Comparison of ENCODE assay signal across 20 mouse cellular contexts in genomic region chr3:79528451-79528850, GRCm38 (mm10). TPM values are rescaled to one million over a fixed set of nuclear protein-coding genes. Genes with fewer than 3 reads are reported as not detected.
A peak's percentile ranks its signal among the peaks of the same experiment; 100 is the strongest.
DNase-seq lines count a peak whose midpoint lies in the region; ATAC-seq and TF ChIP-seq lines count a peak whose summit lies in the region.
"Had no signal": no experiment of that assay in that cellular context is flagged by ENCODE, and none has a peak within 500 bp of the region (broad histone marks: within the 10 kb centered on the region; RNA-seq: fewer than 3 reads in every experiment).

No protein-coding gene starts in this region.

- H3K4me2 ChIP-seq in liver, embryonic 11.5 days, result peak overlapping the region; percentile 5; the same call in 1 of the 2 replicates
- H3K4me2 ChIP-seq in liver, postnatal 0 days (ENCODE audit: low read depth, low read length), result no peak overlapping the region
- no peak overlapping the region for H3K4me2 ChIP-seq in liver, embryonic 14.5 days (ENCODE audit: low read depth)
- no peak overlapping the region for H3K4me2 ChIP-seq in neural tube, embryonic 15.5 days
- H3K4me2 ChIP-seq: midbrain, embryonic 13.5 days had no signal

- TF ChIP-seq POLR2A in bone marrow macrophage, adult 2 months (IDR thresholded peaks at IDR 0.05; ENCODE audit: borderline replicate concordance, low read depth, low read length), result no peak

- TF ChIP-seq EP300 in liver, postnatal 0 days (IDR thresholded peaks at IDR 0.05; ENCODE audit: low read depth), result no peak
- TF ChIP-seq EP300 in liver, embryonic 14.5 days (IDR thresholded peaks at IDR 0.05; ENCODE audit: low read depth), result no peak

- H3K27ac ChIP-seq in liver, embryonic 11.5 days (ENCODE audit: low read depth, low read length), result peak overlapping the region; percentile 39; the same call in 1 of the 2 replicates
- no peak overlapping the region for H3K27ac ChIP-seq in liver, postnatal 0 days (ENCODE audit: low read depth)
- H3K27ac ChIP-seq in bone marrow macrophage, adult 2 months (ENCODE audit: insufficient read depth, low read depth, low read length), result peak overlapping the region; percentile 70
- no peak overlapping the region for H3K27ac ChIP-seq in liver, embryonic 14.5 days
- no peak overlapping the region for H3K27ac ChIP-seq in neural tube, embryonic 15.5 days (replicated peaks)
- H3K27ac ChIP-seq: embryonic facial prominence, embryonic 10.5 days; midbrain, embryonic 13.5 days had no signal

- peaks cover 47% of the 10 kb centered on the region for H3K4me1 ChIP-seq in liver, embryonic 11.5 days (replicated peaks; ENCODE audit: control insufficient read depth, insufficient read depth, low read length)
- peaks cover 21% of the 10 kb centered on the region for H3K4me1 ChIP-seq in liver, postnatal 0 days (ENCODE audit: insufficient read depth)
- H3K4me1 ChIP-seq in bone marrow macrophage, adult 2 months (ENCODE audit: control insufficient read depth, insufficient read depth, low read length), result peaks cover 52% of the 10 kb centered on the region
- peaks cover 19 to 38% of the 10 kb centered on the region in 2 experiments for H3K4me1 ChIP-seq in liver, embryonic 14.5 days (replicated peaks; ENCODE audit: control insufficient read depth in 2 of 2, insufficient read depth in 2 of 2, low read length in 1 of 2)
- H3K4me1 ChIP-seq in neural tube, embryonic 15.5 days, result peaks cover 3% of the 10 kb centered on the region; the same call in 1 of the 2 replicates
- H3K4me1 ChIP-seq: midbrain, embryonic 13.5 days had no signal

- ATAC-seq in liver, embryonic 11.5 days (replicated peaks; ENCODE audit: low FRiP score), result no peak
- ATAC-seq in liver, postnatal 0 days, result no peak
- no peak for ATAC-seq in liver, embryonic 14.5 days (ENCODE audit: insufficient read depth)
- ATAC-seq in neural tube, embryonic 15.5 days (ENCODE audit: low FRiP score), result no peak
- ATAC-seq: CD4-positive, CD25-positive, alpha-beta regulatory T cell, adult 4 months; hindbrain, embryonic 16.5 days; midbrain, embryonic 13.5 days had no signal

- no peaks in the 10 kb centered on the region for H3K27me3 ChIP-seq in liver, embryonic 11.5 days (replicated peaks; ENCODE audit: control insufficient read depth, insufficient read depth, low read length)
- H3K27me3 ChIP-seq in liver, postnatal 0 days (ENCODE audit: insufficient read depth, low read length), result no peaks in the 10 kb centered on the region
- H3K27me3 ChIP-seq in liver, embryonic 14.5 days (ENCODE audit: control insufficient read depth, insufficient read depth, low read length), result no peaks in the 10 kb centered on the region
- no peaks in the 10 kb centered on the region for H3K27me3 ChIP-seq in neural tube, embryonic 15.5 days (replicated peaks)
- H3K27me3 ChIP-seq: midbrain, embryonic 13.5 days had no signal

- H3K4me3 ChIP-seq in liver, embryonic 11.5 days (ENCODE audit: low read depth, low read length), result no peak overlapping the region
- H3K4me3 ChIP-seq in liver, postnatal 0 days (ENCODE audit: low read depth, low read length), result no peak overlapping the region
- peak overlapping the region; percentile 70 for H3K4me3 ChIP-seq in bone marrow macrophage, adult 2 months (ENCODE audit: insufficient read depth, low read length)
- no peak overlapping the region for H3K4me3 ChIP-seq in liver, embryonic 14.5 days (ENCODE audit: insufficient read depth in 1 of 2, low read depth in 2 of 2, low read length in 2 of 2)
- no peak overlapping the region for H3K4me3 ChIP-seq in neural tube, embryonic 15.5 days (replicated peaks)
- H3K4me3 ChIP-seq: embryonic facial prominence, embryonic 10.5 days; erythroblast, embryonic 14.5 days; midbrain, embryonic 13.5 days had no signal

- WGBS in liver, embryonic 11.5 days, result 39% methylated on average over 8 of the region's 8 CpGs
- WGBS in liver, postnatal 0 days (ENCODE audit: insufficient replicate concordance), result 51% methylated on average over 8 of the region's 8 CpGs
- WGBS in liver, embryonic 14.5 days (ENCODE audit: insufficient replicate concordance), result 23% methylated on average over 8 of the region's 8 CpGs
- 62% methylated on average over 8 of the region's 8 CpGs for WGBS in neural tube, embryonic 15.5 days

- no peaks in the 10 kb centered on the region for H3K9me3 ChIP-seq in liver, embryonic 11.5 days (ENCODE audit: control insufficient read depth, low read length)
- no peaks in the 10 kb centered on the region for H3K9me3 ChIP-seq in liver, postnatal 0 days (ENCODE audit: low read length)
- H3K9me3 ChIP-seq in liver, embryonic 14.5 days (ENCODE audit: control insufficient read depth, low read length), result no peaks in the 10 kb centered on the region
- no peaks in the 10 kb centered on the region for H3K9me3 ChIP-seq in neural tube, embryonic 15.5 days (replicated peaks)
- H3K9me3 ChIP-seq: embryonic facial prominence, embryonic 10.5 days; midbrain, embryonic 13.5 days had no signal

- H3K36me3 ChIP-seq in liver, embryonic 11.5 days (ENCODE audit: control insufficient read depth, insufficient read depth, low read length), result no peaks in the 10 kb centered on the region
- no peaks in the 10 kb centered on the region for H3K36me3 ChIP-seq in liver, postnatal 0 days (replicated peaks; ENCODE audit: insufficient read depth, low read length)
- H3K36me3 ChIP-seq in liver, embryonic 14.5 days (replicated peaks; ENCODE audit: control insufficient read depth, insufficient read depth, low read depth), result no peaks in the 10 kb centered on the region
- H3K36me3 ChIP-seq in neural tube, embryonic 15.5 days, result no peaks in the 10 kb centered on the region
- H3K36me3 ChIP-seq: embryonic facial prominence, embryonic 10.5 days; midbrain, embryonic 13.5 days had no signal

- H3K9ac ChIP-seq in liver, embryonic 11.5 days (ENCODE audit: low read depth, low read length), result no peak overlapping the region
- H3K9ac ChIP-seq in liver, postnatal 0 days (replicated peaks), result no peak overlapping the region; the same call in 1 of the 2 replicates
- 0 out of 2 replicates have a peak overlapping the region, but pooled peaks have one; percentile 9 for H3K9ac ChIP-seq in liver, embryonic 14.5 days (replicated peaks)
- no peak overlapping the region for H3K9ac ChIP-seq in neural tube, embryonic 15.5 days (replicated peaks)
- H3K9ac ChIP-seq: midbrain, embryonic 13.5 days had no signal

- DNase-seq in heart, adult 11 months, result peak; percentile 91
- DNase-seq in heart, postnatal 4 days, result no peak
- DNase-seq in liver, embryonic 11.5 days (ENCODE audit: low spot score), result no peak
- no peak for DNase-seq in liver, postnatal 0 days
- DNase-seq in liver, embryonic 14.5 days (ENCODE audit: low read depth in 3 of 3, low spot score in 3 of 3), result no peak
- DNase-seq in thymus, postnatal 4 days, result no peak
- DNase-seq: adrenal gland, postnatal 36 days; cerebellum, adult 11-12 months; gastrocnemius, postnatal 25 days; kidney, adult 18-20 months; kidney, postnatal 14 days; spleen, adult 18-20 months; thymus, postnatal 25 days had no signal

- TF ChIP-seq CTCF in liver, postnatal 0 days (IDR thresholded peaks at IDR 0.05; ENCODE audit: low read depth), result no peak
- no peak for TF ChIP-seq CTCF in bone marrow macrophage, adult 2 months (IDR thresholded peaks at IDR 0.05; ENCODE audit: low read depth, low read length)
- no peak for TF ChIP-seq CTCF in liver, embryonic 14.5 days (IDR thresholded peaks at IDR 0.05; ENCODE audit: low read depth)

RNA-seq across cellular contexts. Expression of gene Fnip2, which starts 39.1 kb away (rescaled TPM):
- 10 to 100 TPM; 17.8 to 19.4 TPM for total RNA-seq in heart, postnatal 4 days (2021)
- polyA plus RNA-seq in liver, embryonic 11.5 days (2014; fragmentation: Nextera tagmentation; extraction: Ambion mirVana), result 7.5 and 9.7 TPM in 2 replicates
- 2.4 and 3.0 TPM in 2 replicates for polyA plus RNA-seq in liver, postnatal 0 days (2015; fragmentation: Nextera tagmentation; extraction: Ambion mirVana)
- polyA plus RNA-seq in bone marrow macrophage, adult 2 months (2012; ENCODE audit: insufficient read depth, insufficient read length, missing spikeins), result 125 and 135 TPM in 2 replicates
- 5.2 and 5.9 TPM in 2 replicates for polyA plus RNA-seq in liver, embryonic 14.5 days (2012; rRNA removed)
- 3.5 TPM in 2 replicates for polyA plus RNA-seq in liver, embryonic 14.5 days (2014; fragmentation: Nextera tagmentation; extraction: Ambion mirVana)
- polyA plus RNA-seq in neural tube, embryonic 15.5 days (2015; fragmentation: Nextera tagmentation; extraction: Ambion mirVana), result 5.6 and 7.3 TPM in 2 replicates

Comparison
In these comparisons a context has a peak if more than half of its experiments do, and no peak if none do; other contexts are left out.
1. H3K27ac ChIP-seq: peak in liver, embryonic 11.5 days (single experiment) and bone marrow macrophage, adult 2 months (single experiment); none in liver, postnatal 0 days (single experiment), liver, embryonic 14.5 days (single experiment) and neural tube, embryonic 15.5 days (single experiment).
2. RNA of gene Fnip2, which starts 39.1 kb away (polyA plus RNA-seq): 125 to 135 TPM in bone marrow macrophage, adult 2 months; 7.5 to 9.7 TPM in liver, embryonic 11.5 days, 5.6 to 7.3 TPM in neural tube, embryonic 15.5 days, 3.5 to 5.9 TPM in liver, embryonic 14.5 days and 2.4 to 3.0 TPM in liver, postnatal 0 days; every median in the first group is over 10 times any median in the second.